13 mouse cellular contexts compared by ENCODE assay signal in the genomic region with DNA sequence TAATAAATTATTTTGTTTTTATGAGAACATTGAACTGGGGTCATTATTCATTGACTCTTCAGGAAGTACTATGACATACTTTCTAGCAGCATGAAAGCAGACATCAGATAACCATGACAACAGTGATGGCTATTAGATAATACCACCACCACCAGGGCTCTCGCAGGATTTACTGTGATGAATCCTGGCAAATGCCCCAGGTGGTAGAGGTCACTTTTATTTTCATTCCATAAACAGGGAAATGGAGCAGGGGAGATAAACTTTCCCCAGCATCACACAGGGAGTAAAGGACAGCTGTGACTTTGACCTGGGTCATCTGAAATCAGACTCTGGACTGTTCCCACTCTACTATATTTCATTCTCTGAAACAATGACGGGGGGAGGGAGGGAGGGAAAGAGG.
DNase-seq lines count a peak whose midpoint lies in the region; ATAC-seq and TF ChIP-seq lines count a peak whose summit lies in the region.
"Had no signal": no experiment of that assay in that cellular context is flagged by ENCODE, and none has a peak within 500 bp of the region (broad histone marks: within the 10 kb centered on the region; RNA-seq: fewer than 3 reads in every experiment).

No protein-coding gene starts in this region.

- ATAC-seq in limb, embryonic 13.5 days (ENCODE audit: low FRiP score, low read depth) = peak; percentile 64
- ATAC-seq in kidney, postnatal 0 days (replicated peaks; ENCODE audit: low FRiP score, low read depth) = peak; percentile 42; the same call in 1 of the 2 replicates
- ATAC-seq: activated CD4-positive, CD25-positive, alpha-beta regulatory T cell, adult 4 months had no signal

- DNase-seq in limb, embryonic 10.5 days (ENCODE audit: low spot score) = no peak
- peak; percentile 18 for DNase-seq in embryo, embryonic 9.5 days (ENCODE audit: extremely low spot score)
- peak; percentile 67 for DNase-seq in kidney, postnatal 0 days (ENCODE audit: low spot score)
- peak; percentile 71 for DNase-seq in mesoderm, embryonic 11.5 days (ENCODE audit: low read depth, low spot score)
- no peak for DNase-seq in thymus, postnatal 25 days
- DNase-seq in spleen, postnatal 4 days (ENCODE audit: low spot score in 2 of 2) = no peak
- no peak for DNase-seq in cerebellum, postnatal 36 days
- DNase-seq: gastrocnemius, adult 2 months had no signal

- TF ChIP-seq CTCF in kidney, postnatal 0 days (IDR thresholded peaks at IDR 0.05; ENCODE audit: low read depth) = no peak

- no peaks in the 10 kb centered on the region for H3K9me3 ChIP-seq in limb, embryonic 13.5 days
- no peaks in the 10 kb centered on the region for H3K9me3 ChIP-seq in limb, embryonic 10.5 days (replicated peaks)
- no peaks in the 10 kb centered on the region for H3K9me3 ChIP-seq in kidney, postnatal 0 days (replicated peaks; ENCODE audit: low read length)
- H3K9me3 ChIP-seq: heart, embryonic 13.5 days; hindbrain, embryonic 12.5 days had no signal

- H3K4me1 ChIP-seq in limb, embryonic 13.5 days = no peaks in the 10 kb centered on the region
- no peaks in the 10 kb centered on the region for H3K4me1 ChIP-seq in limb, embryonic 10.5 days
- H3K4me1 ChIP-seq in kidney, postnatal 0 days (replicated peaks; ENCODE audit: insufficient read depth, low read length) = no peaks in the 10 kb centered on the region
- H3K4me1 ChIP-seq: hindbrain, embryonic 12.5 days had no signal

- no peak overlapping the region for H3K9ac ChIP-seq in limb, embryonic 13.5 days
- no peak overlapping the region for H3K9ac ChIP-seq in kidney, postnatal 0 days (ENCODE audit: low read depth, low read length)
- H3K9ac ChIP-seq: heart, embryonic 13.5 days; hindbrain, embryonic 12.5 days had no signal

- no peak overlapping the region for H3K4me3 ChIP-seq in limb, embryonic 13.5 days
- no peak overlapping the region for H3K4me3 ChIP-seq in limb, embryonic 10.5 days
- H3K4me3 ChIP-seq in kidney, postnatal 0 days (replicated peaks; ENCODE audit: low read depth, low read length) = no peak overlapping the region
- H3K4me3 ChIP-seq: gastrocnemius, adult 2 months; heart, embryonic 13.5 days; hindbrain, embryonic 12.5 days had no signal

- H3K27me3 ChIP-seq in limb, embryonic 13.5 days = no peaks in the 10 kb centered on the region
- H3K27me3 ChIP-seq in limb, embryonic 10.5 days (ENCODE audit: low read depth, poor library complexity, severe bottlenecking) = no peaks in the 10 kb centered on the region
- no peaks in the 10 kb centered on the region for H3K27me3 ChIP-seq in kidney, postnatal 0 days (ENCODE audit: insufficient read depth, low read length)
- H3K27me3 ChIP-seq: heart, embryonic 13.5 days; hindbrain, embryonic 12.5 days had no signal

- no peak overlapping the region for H3K27ac ChIP-seq in limb, embryonic 13.5 days
- no peak overlapping the region for H3K27ac ChIP-seq in limb, embryonic 10.5 days
- H3K27ac ChIP-seq in kidney, postnatal 0 days = no peak overlapping the region
- H3K27ac ChIP-seq: gastrocnemius, adult 2 months; hindbrain, embryonic 12.5 days had no signal

- H3K4me2 ChIP-seq in limb, embryonic 13.5 days (replicated peaks) = no peak overlapping the region
- H3K4me2 ChIP-seq in kidney, postnatal 0 days (ENCODE audit: low read length) = no peak overlapping the region
- H3K4me2 ChIP-seq: heart, embryonic 13.5 days; hindbrain, embryonic 12.5 days; liver, embryonic 11.5 days had no signal

- no peaks in the 10 kb centered on the region for H3K36me3 ChIP-seq in limb, embryonic 13.5 days
- no peaks in the 10 kb centered on the region for H3K36me3 ChIP-seq in limb, embryonic 10.5 days
- no peaks in the 10 kb centered on the region for H3K36me3 ChIP-seq in kidney, postnatal 0 days (ENCODE audit: insufficient read depth, low read length)
- H3K36me3 ChIP-seq: heart, embryonic 13.5 days; hindbrain, embryonic 12.5 days had no signal

- 33% methylated on average over 2 of the region's 2 CpGs for WGBS in limb, embryonic 13.5 days
- WGBS in limb, embryonic 10.5 days = 36% methylated on average over 1 of the region's 2 CpGs
- 11% methylated on average over 1 of the region's 2 CpGs for WGBS in kidney, postnatal 0 days

Comparison
In these comparisons a context has a peak if more than half of its experiments do, and no peak if none do; other contexts are left out.
1. DNase-seq: peak in embryo, embryonic 9.5 days (single experiment), kidney, postnatal 0 days (single experiment) and mesoderm, embryonic 11.5 days (single experiment); none in limb, embryonic 10.5 days (single experiment), thymus, postnatal 25 days (single experiment), spleen, postnatal 4 days (0 of 2) and cerebellum, postnatal 36 days (0 of 2).